In genomic region chr10:96714702-96715101, GRCm38 (mm10) we compare ENCODE assay signal across 31 mouse cellular contexts.
"Had no signal": no experiment of that assay in that cellular context is flagged by ENCODE, and none has a peak within 500 bp of the region (broad histone marks: within the 10 kb centered on the region; RNA-seq: fewer than 3 reads in every experiment).

No protein-coding gene starts in this region.

- H3K9ac ChIP-seq: limb, embryonic 12.5 days; limb, embryonic 13.5 days; limb, embryonic 15.5 days; liver, embryonic 12.5 days; liver, embryonic 13.5 days; liver, embryonic 14.5 days; liver, embryonic 15.5 days; liver, postnatal 0 days; lung, embryonic 14.5 days; lung, embryonic 15.5 days; midbrain, embryonic 12.5 days; midbrain, embryonic 13.5 days; midbrain, embryonic 15.5 days; neural tube, embryonic 12.5 days had no signal

- H3K4me1 ChIP-seq: limb, embryonic 10.5 days; limb, embryonic 12.5 days; limb, embryonic 13.5 days; limb, embryonic 15.5 days; liver, embryonic 12.5 days; liver, embryonic 13.5 days; liver, embryonic 15.5 days; megakaryocyte, embryonic 14.5 days had no signal

- DNase-seq: left cerebral cortex, postnatal 4 days; liver; liver, embryonic 13.5 days; liver, postnatal 0 days; lung, adult 18-20 months; lung, adult 2 months; lung, embryonic 14.5 days; lung, postnatal 10 days; lung, postnatal 14 days; lung, postnatal 36 days; lung, postnatal 4 days; midbrain, embryonic 14.5 days had no signal

- H3K36me3 ChIP-seq: limb, embryonic 10.5 days; limb, embryonic 12.5 days; limb, embryonic 13.5 days; limb, embryonic 15.5 days; liver, embryonic 12.5 days; liver, embryonic 13.5 days; liver, embryonic 15.5 days; lung, embryonic 15.5 days; midbrain, embryonic 10.5 days; midbrain, embryonic 12.5 days; midbrain, embryonic 13.5 days; midbrain, embryonic 15.5 days; neural tube, embryonic 12.5 days had no signal

- ATAC-seq: liver, embryonic 12.5 days; liver, postnatal 0 days; midbrain, embryonic 13.5 days; midbrain, embryonic 15.5 days; midbrain, embryonic 16.5 days had no signal

- H3K4me3 ChIP-seq: limb, embryonic 10.5 days; limb, embryonic 12.5 days; limb, embryonic 13.5 days; limb, embryonic 15.5 days; liver, embryonic 12.5 days; liver, embryonic 13.5 days; liver, embryonic 15.5 days; lung, embryonic 15.5 days; megakaryocyte, embryonic 14.5 days; midbrain, embryonic 10.5 days; midbrain, embryonic 12.5 days; midbrain, embryonic 13.5 days; midbrain, embryonic 15.5 days; myocyte; neural tube, embryonic 12.5 days had no signal

- H3K27ac ChIP-seq: limb, embryonic 10.5 days; limb, embryonic 12.5 days; limb, embryonic 13.5 days; limb, embryonic 15.5 days; liver, embryonic 12.5 days; liver, embryonic 13.5 days; liver, embryonic 14.5 days; liver, embryonic 15.5 days; lung, embryonic 15.5 days; macrophage; midbrain, embryonic 10.5 days; midbrain, embryonic 12.5 days; midbrain, embryonic 13.5 days; midbrain, embryonic 15.5 days; neural tube, embryonic 12.5 days had no signal

- H3K9me3 ChIP-seq: limb, embryonic 10.5 days; limb, embryonic 12.5 days; limb, embryonic 13.5 days; limb, embryonic 15.5 days; liver, embryonic 12.5 days; liver, embryonic 13.5 days; liver, embryonic 15.5 days; lung, embryonic 15.5 days; midbrain, embryonic 10.5 days; midbrain, embryonic 12.5 days; midbrain, embryonic 15.5 days; neural tube, embryonic 12.5 days had no signal

- H3K27me3 ChIP-seq: limb, embryonic 12.5 days; limb, embryonic 13.5 days; limb, embryonic 15.5 days; liver, embryonic 12.5 days; liver, embryonic 13.5 days; liver, embryonic 15.5 days; lung, embryonic 15.5 days; midbrain, embryonic 13.5 days; midbrain, embryonic 15.5 days; neural tube, embryonic 12.5 days had no signal

- H3K4me2 ChIP-seq: limb, embryonic 12.5 days; limb, embryonic 13.5 days; limb, embryonic 15.5 days; liver, embryonic 11.5 days; liver, embryonic 12.5 days; liver, embryonic 13.5 days; liver, embryonic 15.5 days; lung, embryonic 14.5 days; lung, embryonic 15.5 days; midbrain, embryonic 11.5 days; midbrain, embryonic 12.5 days; midbrain, embryonic 13.5 days; midbrain, embryonic 15.5 days; neural tube, embryonic 12.5 days had no signal
